Mouse (Mus musculus): ENCODE results near the gene Usp49.
"Not testable (repeated sequence)": the region's sequence is repeated elsewhere in the genome, so short reads cannot be mapped to it uniquely, and the experiment has no call there.

The Usp49 gene

DNA sequence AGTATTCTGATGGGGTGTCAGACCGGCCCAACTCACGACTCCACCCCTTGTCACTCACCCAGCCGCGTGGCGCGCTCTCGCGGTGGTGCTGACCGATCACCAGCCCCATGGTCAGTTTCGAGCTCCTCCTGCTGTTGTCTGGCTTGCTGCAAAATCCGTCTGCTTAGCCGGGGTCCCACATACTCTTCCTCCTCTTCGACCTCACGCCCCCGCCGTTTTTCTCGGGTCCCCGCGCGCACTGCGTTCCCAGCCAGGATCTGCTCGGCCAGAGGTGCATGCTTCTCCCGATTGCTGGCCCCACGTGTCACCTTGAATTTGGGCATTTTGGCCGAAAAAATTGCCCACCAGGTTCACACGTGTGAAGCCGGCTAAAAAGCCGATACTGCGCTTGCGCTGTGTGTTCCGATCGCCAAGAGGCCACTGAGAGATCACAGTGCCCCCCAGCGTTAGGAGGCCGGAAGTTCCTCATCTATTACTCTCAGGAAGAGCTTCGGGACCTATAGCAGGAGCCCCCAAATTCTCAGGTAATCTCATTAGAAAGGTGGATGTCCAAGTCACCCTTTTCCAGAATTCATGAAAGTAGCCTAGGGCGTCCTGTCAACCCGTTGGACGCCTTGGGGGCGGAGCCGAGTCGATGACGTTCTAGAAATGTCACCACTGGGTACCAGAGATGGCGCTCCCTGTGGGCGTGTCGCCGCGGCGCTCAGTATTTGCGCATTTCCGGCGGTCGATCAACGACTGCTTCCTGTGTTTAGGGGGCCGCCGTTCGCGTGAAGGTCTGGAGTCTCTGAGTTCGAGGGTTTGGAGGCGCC lies 19.4 kb upstream of the Usp49 start, which contains the start of the genes Bysl, Med20 and Gm20517:
TSS of gene Bysl (minus strand) at position 644 of the 812 bp plus-strand sequence.
TSS of gene Med20 (plus strand) at position 734 of the 812 bp plus-strand sequence.
TSS of gene Gm20517 (plus strand) at position 741 of the 812 bp plus-strand sequence.
- DNase-seq (ENCODE audit: extremely low spot score), result peak; percentile 98

DNA sequence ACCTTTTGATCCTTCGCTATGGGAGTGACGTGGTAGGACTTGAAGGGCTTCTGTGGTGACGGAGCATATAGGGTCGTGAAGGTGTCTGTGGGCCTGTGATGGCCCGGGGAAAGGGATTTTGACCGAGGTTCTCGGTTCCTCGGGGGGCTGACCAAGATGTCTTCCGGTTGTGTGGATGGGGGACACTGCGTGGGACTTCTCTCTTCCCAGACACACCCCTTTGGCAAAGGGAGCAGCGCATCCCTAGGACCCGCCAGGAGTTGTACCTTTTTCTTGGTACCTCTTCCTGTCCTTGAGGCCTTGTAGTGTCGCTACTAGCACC lies 18.9 kb upstream of the Usp49 start:
- no peak for DNase-seq (ENCODE audit: extremely low spot score)

DNA sequence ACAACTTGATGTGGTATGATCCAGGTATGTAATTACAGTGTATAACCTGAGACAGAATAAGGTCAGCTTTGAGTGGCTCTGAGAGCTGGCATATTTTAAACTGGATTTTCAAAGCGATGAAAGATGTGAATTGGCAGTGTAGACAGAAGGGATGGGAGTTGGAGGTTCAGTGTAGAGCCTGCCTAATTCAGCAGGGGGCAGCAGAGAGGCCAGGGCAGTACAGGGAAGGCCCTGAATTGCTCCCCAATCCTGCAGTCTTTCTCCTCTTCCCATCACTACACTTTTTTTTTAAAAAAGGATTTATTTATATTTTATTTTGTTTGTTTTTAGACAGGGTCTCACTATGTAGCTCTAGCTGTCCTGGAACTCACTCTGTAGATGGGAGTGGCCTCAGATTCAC lies 16.5 kb upstream of the Usp49 start:
- DNase-seq (ENCODE audit: extremely low spot score), result no peak

DNA sequence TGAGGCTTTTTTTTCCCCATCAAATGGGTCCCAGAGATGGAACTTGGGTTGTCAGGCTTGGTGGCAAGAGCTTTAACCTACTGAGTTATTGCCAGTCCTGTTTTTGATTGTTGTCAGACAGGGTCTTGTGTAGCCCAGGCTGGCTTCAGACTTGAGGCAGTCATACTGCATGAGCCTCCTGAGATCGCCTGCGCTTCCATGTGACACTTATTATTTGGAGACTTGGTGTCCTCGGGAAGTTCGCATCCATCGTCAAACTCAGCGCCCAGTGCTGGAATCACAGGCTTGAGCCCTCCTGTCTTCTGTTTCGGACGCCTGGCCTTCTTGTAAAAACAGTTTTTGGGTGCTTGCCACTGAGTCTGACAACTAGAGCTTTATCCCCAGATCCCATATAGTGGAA lies 14.4 kb upstream of the Usp49 start:
- no peak for DNase-seq (ENCODE audit: extremely low spot score)

DNA sequence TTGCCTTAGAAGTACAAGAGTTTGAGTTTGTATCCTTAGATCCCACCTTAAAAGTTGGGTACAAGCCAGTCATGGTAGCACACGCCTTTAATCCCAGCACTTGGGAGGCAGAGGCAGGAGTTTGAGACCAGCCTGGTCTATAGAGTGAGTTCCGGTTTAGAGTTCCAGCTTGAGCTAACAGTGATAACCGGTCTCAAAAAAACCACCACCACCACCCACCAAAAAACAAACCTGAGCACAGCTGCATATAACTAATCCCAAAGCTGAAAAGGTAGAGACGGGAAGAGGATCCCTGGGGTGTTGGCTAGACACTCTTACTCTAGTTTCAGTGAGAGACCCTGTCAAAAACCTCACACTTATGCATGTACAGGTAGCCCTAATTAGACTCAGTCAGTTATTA lies 13.8 kb upstream of the Usp49 start:
- DNase-seq (ENCODE audit: extremely low spot score), result no peak

DNA sequence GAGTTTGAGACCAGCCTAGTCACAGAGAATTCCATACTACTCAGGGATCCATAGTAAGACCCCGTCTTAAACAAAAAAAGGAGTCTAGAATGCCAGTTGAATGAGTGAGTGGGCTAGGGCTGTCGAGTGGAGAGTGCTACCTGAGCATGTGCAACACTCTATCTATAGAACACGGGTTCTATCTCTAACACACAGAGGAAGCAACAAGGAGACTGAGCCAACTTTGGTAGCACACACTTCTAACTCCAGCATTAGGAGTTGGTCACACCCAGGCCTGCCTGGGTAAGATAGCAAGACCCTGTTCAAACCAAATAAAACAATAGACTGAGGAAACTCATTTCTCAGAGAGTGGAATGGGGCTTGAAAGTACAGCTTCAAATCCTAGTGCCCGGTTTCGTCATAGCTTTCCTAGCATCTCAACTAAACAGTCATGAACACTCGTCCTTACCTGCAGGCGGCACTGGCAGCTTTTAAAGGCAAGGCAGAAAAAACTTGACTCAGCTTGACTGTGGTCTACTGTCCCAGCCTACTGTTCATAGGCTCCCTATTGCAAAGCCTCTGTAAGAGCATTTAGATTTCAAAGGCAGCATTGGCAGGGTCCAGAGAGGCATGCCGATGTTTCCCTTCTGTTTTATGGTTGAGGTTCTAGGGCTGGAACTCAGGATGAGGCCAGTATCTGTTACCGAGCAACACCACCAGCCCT lies 12.7 kb upstream of the Usp49 start:
- DNase-seq (ENCODE audit: extremely low spot score), result no peak

DNA sequence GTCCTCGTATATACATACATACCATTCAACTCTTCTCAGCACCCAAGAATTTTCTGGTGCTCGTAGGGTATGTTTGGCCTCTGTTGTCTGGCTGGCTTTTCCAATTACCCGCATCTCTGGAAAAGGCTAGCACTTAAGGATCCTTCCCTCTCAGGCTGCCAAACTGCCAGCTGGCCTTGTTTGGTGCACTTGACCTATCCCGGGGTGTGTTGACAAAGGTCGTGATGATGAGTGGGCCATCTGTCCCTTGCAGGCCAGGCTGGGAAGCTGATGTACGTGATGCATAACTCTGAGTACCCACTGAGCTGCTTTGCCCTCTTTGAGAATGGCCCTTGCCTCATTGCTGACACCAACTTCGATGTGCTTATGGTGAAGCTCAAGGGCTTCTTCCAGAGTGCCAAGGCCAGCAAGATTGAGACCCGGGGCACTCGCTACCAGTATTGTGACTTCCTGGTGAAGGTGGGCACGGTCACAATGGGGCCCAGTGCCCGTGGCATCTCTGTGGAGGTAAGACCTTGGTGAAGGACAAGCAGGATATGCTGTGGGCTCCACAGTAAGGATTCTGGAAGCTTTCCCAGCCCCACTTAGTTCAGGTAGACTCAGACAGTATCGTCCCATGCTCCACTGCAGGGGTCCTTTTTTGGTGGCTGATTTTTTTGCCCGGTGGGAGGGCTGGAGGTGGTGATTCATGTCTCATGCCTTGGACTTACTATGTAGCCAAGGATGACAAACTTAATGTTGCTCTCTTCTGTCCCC lies 11.8 kb upstream of the Usp49 start:
- DNase-seq (ENCODE audit: extremely low spot score), result no peak

DNA sequence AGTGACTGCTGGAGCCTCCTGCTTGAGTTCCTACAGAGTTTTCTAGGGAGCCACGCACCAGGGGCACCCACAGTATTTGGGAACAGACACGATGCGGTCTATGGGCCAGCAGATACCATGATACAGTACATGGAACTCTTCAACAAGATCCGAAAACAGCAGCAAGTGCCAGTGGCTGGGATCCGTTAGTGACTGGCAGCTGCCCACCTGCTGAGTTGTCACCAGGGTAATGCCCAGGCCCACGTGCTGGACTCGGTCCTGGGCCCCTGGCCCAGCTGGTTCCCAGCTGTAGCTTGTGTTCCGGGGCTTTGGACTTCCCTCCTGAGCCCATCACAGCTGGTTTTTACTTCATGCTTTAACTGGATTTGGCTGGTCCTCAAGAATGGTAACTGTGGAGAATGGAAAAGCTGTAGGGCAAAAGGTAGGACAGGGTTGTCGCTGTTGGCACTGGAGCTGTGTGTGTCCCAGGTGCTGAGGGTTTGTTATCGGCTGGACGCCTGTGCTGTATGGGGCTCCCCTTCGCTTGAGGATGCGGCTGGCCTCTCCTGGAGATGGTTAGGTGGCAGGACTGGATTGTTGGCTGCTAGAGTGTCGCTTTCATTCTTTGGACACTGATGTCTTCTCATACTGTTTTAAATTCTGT lies 7.5 kb upstream of the Usp49 start:
- no peak for DNase-seq (ENCODE audit: extremely low spot score)

DNA sequence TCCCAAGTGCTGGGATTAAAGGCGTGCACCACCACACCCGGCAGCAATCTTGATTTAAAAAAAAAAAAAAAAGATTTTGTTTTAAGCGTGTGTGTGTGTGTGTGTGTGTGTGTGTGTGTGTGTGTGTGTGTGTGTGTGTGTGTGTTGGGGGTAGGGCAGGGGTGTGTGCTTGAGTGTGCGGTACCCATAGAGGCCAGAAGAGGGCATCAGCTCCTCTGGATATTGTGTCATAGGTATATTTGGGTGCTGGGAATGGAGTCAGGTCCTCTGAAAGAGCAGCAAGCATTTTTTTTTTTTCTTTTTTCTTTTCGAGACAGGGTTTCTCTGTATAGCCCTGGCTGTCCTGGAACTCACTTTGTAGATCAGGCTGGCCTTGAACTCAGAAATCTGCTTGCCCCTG lies 5.9 kb upstream of the Usp49 start:
- DNase-seq (ENCODE audit: extremely low spot score), result not testable (repeated sequence)

DNA sequence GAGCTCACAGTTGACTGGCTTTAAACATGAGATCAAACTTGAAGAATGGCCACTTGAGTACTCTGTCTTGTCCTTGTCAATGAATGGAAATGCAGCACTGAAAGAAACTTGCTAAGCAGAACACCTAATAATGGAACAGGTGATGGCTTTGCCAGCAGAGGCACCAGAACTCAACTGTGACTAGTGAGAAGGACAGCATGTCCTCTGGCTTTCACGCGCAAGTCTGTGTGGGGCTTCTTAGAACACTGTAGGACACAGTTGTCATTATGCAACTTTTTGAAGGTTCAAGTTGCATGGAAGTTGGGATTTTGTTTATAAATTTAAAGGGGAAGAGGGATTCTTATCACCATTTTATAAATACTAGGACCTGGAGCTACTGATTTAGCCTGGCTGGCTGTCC lies 5.4 kb upstream of the Usp49 start:
- no peak for DNase-seq (ENCODE audit: extremely low spot score)

DNA sequence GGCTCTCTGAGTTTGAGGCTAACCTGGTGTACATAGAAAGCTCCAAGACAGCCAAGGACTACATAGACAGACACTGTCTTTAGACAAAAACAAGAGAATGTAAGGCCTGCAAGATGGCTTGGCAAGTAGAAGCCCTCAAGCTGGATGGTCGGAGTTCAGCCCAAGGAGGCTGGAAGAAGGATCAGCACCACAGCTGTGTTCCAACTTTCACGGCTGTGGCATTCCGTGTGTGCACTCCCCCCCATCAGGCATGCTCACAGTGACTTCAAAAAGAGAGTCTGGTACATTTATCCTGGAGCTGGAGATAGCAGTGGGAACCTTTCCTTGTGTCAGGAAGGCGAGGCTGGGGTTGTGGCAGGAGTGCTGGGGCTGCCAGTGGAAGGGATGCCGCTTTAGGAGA lies 4.5 kb upstream of the Usp49 start:
- DNase-seq (ENCODE audit: extremely low spot score), result no peak

DNA sequence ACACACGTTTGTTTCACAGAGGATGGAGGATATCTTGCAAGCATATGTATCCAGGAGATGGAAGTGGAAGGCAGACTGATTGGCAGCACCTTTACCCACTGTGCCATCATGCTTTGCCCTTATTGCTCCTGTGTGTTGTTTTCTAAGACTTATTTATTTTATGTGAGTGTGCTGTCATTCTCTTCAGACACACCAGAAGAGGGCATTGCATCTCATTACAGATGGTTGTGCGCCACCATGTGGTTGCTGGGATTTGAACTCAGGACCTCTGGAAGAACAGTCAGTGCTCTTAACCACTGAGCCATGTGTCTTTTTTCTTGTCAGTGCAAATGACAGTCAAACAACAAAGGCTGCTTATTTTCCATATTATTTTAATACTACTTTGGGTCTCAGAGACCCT lies 2.7 kb upstream of the Usp49 start:
- DNase-seq (ENCODE audit: extremely low spot score), result no peak

DNA sequence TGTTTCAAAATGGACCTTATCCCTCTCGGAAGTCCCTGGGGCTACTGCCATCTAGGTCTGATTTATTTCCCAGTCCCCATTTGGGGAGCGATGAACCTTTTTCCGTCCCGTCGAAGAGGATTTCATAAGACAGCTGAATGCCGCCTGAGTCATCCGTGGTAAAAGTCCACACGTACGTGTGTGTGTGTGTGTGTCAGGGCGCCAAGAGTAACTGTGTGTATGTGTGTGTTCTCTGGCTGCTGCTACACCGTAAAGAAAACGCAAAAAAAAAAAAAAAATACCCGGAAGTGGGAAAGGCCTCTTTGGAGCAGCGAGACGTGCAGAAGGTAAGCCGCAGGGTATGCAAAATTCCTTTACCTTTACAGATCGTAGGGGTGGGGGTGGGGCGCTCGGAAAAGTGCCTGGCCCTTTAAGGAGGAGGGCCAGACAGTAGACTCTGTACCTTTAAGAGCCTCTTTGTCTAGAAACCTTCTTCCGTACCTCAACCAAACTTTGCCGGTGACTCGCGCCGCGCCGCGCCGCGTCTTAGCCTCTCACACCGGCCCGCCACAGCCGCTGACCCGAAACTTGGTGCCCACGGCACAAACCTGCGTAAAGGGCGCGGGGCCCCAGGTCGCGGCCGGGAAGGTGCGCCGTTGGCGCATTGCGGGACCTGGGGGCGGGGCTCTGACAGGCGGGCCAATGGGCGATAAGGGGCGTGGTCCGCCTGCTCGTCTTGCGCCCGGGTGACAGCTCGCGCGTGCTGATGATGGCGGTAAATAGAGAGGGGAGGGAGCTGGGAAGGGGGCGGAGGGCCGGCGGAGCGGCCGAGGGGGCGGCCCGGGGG lies 1.4 kb upstream of the Usp49 start:
- peak; percentile 96 for DNase-seq (ENCODE audit: extremely low spot score)

DNA sequence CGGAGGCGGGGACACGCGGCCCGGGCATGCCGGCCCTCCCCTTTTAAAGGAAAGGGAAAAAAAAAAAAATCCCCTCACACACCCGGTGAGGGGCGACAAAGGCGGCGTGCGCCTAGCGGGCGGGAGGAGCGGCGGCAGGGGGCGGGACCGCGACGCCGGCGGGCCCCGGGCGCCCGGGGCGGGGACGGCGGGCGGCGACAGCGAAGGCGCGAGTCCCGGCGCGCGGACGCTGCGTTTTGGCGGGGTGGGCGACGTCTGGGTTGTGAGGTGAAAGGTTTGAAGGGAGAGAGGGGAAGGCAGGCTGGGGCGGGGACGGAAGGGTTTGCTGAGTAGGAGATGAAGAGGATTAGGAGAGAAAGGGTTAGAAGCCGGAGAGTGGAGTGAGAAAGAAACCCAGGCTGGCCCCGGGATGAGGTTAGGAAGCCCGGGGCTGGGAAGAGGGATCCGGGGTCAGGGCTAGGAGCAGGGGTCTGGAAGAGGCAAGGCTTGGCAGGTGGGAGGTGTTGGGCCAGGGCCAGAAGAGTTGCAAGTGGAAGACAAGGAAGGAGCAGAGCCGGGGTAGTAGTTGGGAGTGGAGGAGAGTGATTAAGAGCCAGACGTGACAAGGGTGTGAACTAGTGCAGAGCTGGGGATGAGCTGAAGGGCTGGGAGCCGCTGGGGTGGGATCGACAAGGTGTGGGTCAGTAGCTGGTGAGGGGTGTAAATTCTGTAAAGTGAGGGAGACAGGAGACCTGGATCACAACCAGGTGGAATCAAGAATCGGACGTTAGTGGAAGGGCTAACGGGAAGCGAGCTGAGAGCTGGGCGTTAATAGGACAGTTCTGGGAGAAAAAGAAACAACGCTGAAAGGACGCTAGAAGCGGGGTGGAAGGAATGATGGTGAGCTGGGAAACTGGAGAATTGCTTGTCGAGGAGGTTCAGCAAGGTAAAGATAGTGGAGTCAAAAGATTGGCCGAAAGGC lies 493 bp upstream of the Usp49 start:
- DNase-seq (ENCODE audit: extremely low spot score), result no peak

DNA sequence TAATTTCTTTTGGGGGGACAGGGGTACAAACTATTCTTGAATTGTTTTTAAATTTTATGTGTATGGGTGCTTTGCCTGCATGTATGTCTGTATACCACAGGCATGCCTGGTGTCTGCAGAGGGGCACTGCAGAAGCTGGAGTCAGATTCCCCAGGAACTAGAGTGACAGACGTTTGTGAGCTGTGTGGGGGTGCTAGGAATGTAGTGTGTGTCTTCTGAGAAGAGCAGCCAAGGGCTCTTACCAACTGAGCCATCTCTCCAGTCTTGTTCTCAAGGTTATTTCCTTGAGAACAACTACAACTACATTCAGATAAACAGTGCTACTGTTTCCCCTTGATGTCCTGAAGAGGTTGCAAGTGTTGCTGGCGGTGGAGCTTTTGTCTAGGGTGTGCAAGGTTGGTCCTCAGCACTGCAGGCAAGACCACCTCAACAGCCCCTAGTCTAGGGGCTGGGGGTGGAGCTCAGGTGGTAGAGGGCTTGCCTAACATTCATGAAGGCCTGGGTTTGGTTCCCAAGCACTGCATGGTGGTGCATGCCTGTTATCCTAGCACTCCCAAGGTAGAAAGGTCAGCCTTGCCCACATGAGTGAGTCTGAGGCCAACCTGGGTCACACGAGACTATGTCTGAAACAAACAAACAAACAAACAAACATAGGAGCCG lies 1.8 kb downstream of the Usp49 start:
- DNase-seq (ENCODE audit: extremely low spot score), result no peak

DNA sequence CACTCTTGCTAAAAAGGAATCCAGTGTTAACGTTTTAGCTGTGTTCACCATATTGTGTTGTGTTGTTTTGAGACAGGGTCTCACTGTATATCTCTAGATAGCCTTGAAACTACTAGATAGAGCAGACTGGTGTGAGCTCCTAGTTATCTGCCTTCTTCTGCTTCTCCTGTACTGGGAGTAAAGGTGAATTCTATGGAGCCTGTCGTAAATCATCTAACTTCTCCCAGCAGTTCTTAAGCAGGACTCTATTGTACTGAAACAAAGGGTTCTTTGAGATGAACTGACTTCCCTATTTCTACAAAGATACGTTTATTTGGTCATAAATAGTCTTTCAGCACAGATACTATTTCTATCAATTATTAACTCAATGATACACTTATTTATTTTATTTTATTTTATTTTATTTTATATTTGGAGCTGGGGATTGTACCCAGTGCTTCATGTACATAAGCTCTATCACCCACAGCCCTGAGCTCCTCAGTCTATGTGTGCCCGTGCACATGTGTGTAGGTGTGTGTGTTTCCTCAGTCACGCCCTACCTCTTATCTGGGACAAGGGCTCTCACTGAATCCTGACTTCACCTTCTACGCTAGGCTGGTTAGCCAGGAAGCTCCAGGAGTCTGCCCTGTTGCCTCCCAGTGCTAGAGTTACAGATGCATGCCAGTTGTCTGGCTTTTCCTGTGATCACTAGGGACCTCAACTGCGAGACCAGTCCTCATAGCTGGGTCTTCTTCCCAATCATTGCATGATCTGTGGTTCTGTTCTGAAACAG lies 3.7 kb downstream of the Usp49 start:
- DNase-seq (ENCODE audit: extremely low spot score), result no peak

DNA sequence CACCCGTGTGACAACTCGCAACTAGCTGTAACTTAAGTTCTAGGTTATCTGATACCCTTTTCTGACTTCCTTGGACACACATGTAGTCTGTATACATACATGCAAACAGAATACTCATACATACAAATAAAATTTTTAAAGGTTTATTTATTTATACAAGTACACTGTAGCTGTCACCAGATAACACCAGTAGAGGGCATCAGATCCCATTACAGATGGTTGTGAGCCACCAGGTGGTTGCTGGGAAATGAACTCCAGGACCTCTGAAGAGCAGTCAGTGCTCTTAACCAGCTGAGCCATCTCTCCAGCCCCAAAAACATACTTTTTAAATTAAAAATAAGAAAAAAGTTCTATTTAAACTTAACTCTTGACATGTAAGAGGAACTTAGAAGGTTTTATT lies 12.5 kb downstream of the Usp49 start:
- DNase-seq (ENCODE audit: extremely low spot score), result no peak

DNA sequence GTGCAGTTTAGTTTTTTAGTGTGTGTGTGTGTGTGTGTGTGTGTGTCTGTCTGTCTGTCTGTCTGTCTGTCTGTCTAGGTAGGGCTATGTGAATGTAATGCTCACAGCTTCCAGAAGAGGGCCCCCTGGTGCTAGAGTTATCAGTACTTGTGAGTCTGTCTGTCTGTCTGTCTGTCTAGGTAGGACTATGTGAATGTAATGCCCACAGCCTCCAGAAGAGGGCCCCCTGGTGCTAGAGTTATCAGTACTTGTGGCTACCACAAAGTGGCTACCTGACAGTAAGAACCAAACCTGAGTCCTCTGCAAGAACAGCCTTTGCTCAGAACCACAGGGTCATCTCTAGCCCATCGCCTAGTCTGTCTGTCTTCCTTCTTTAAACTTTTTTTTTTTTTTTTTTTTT lies 16.2 kb downstream of the Usp49 start:
- peak; percentile 74 for DNase-seq (ENCODE audit: extremely low spot score)

DNA sequence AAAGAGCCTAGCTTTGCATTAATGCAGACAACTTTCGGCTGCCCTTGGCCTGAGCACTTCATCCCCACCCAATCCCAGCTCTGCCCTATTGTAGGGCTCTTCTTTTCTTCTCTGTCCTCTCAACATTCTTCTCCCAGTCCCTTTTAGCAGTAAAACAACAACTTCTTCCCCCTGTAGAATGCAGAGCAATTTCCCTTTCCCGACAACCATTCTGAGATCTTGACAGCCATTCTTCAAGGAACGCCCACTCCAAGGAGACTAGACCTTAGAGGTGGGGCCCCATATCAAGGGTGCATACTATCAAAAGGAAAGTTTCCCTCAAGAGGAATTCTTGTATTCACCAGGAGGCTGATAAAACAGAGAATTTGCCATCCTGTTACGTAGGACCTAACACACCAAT lies 18.5 kb downstream of the Usp49 start:
- DNase-seq (ENCODE audit: extremely low spot score), result no peak
